Mouse (Mus musculus) natural killer cell, adult 2 months (primary cell): ENCODE data around the gene 9530003J23Rik.
"Not testable (repeated sequence)": the region's sequence is repeated elsewhere in the genome, so short reads cannot be mapped to it uniquely, and the experiment has no call there.

Experiments used
- DNase-seq, 2 experiments: peaks; one replicate each; pipeline ENCODE4 v3.0.0; 2022; ENCODE audit warnings: low spot score in 2 of 2

9530003J23Rik gene

DNA sequence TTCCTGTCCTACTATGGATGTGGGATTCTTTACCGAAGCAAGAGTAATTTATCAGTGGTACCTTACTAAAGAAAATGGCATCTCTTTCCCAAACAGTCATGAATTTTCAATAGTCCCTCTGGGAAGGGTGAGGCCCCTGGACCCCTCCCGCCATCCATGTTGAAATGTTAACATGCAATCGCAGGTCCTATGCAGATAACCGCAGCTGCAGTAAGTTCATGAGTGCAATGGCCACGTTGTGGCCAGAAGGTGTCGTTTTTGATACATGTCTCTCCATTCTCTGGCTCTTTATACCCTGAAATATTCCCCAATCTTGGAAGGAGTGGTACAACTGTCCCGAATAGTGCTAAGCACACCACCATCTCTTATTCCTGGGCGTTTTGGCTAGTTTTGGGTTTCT lies 13.4 kb downstream of the 9530003J23Rik start:
- no peak for DNase-seq

GRCm38 (mm10) chr10:117224102-117224990 lies 14.2 kb downstream of the 9530003J23Rik start, which contains the start of gene Yeats4:
Gene Yeats4, minus strand, starts transcription at chr10:117224507.
- DNase-seq, result peak; percentile 97

GRCm38 (mm10) chr10:117223758-117224101 lies 14.8 kb downstream of the 9530003J23Rik start:
- DNase-seq, result no peak

GRCm38 (mm10) chr10:117222821-117223220 lies 15.7 kb downstream of the 9530003J23Rik start:
- DNase-seq, result no peak

DNA sequence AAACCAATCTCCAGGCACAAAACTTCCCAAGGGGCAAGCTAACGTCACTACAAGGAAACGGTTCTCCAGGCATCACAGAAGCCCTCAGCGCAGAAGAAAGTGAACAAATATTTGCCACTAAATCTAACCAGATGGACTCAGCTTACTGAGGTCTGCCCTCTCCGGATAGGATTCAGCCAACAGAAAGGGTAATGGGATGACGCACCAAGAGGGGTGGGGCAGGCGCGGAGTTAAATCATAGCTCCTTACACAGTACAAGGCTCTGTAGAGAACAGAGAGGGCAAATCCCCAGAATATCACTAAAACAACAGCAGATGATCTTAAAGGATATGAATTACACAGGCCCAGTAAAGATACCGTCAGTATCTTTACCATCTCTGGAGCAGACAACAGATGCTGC lies 20.2 kb downstream of the 9530003J23Rik start:
- DNase-seq, result no peak

- DNase-seq, result no peak
These were observed 21.2 kb downstream of the 9530003J23Rik start for GRCm38 (mm10) chr10:117217246-117217840.

DNA sequence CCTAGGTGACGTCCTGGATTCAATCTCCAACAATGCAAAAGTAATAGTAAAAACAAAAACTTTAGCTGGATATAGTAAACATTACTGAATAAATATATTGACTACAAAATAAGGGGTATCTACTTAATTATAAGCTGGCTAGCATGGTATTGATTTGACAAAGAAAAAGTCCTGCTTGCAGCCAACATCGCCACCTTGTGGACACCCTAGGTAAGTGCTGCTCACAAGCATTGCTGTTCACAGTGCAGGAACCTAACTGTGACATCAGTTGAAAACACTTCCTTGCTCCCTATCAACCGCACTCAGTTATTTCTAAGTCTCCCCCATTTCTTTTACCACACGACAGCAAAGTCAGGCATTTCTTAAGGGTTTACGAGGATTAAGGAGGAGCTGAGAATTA lies 21.7 kb downstream of the 9530003J23Rik start:
- peak; percentile 39 to 75 for DNase-seq

DNA sequence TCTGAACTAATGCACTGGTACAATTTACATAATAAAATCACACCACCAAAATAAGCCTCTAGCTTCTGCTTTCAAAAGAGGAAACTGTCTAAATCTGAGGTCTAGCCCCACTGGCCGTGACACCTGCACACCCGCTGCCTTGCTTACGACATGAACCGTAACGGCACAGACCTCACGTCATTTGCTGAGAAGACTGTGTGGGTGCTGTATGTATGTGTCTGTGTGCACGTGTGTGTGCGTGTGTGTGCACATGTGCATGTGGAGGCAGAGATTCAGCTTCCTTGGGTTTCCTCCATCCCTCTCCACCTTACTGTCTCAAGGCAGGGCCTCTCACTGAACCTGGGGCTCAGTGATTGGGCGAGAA lies 22.4 kb downstream of the 9530003J23Rik start:
- peak in 1 of 2 experiments; percentile 81 for DNase-seq

GRCm38 (mm10) chr10:117215409-117216131 lies 22.9 kb downstream of the 9530003J23Rik start:
- peak in 1 of 2 experiments; percentile 59 for DNase-seq

DNA sequence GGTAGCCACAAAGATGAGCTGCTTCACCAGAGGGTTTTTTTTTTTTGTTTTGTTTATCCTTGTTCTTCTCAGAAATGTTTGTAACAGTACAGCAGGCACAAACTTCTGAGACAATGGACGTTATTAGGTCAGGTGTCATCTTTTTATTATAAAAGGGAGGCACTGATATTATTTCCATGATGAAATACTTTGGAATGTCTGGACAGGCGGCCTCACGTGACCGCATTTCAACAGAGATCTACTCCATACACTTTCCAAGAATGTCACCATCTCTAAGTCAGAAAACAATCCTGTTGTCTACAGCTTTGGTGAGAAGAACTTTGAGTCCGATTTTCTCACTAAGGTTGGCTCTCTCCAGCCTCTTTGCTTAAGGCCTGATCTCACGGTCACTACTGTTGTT lies 27.5 kb downstream of the 9530003J23Rik start:
- no peak for DNase-seq

DNA sequence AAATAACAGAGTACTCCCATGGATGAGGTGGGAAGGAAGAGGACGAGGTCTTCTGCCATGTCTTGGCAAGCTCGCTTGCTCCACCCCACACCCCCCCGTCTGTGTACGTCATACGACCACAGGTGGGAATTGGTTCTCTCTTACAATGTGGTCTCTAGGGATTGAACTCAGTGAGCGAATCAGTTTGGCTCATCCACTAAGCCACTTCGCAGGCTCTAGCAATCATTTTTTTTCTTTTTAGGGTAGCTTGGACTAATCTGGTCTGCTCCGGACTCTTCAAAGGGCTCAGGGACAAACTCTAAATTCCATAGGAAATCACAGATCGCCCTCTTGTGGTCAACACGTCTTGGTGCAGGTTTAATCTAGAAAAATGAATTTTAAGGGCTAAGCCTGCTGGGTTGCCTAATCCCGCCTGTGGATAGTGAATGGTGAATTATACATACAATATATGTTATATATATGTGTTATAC lies 29.0 kb downstream of the 9530003J23Rik start:
- peak; percentile 17 to 77 for DNase-seq

DNA sequence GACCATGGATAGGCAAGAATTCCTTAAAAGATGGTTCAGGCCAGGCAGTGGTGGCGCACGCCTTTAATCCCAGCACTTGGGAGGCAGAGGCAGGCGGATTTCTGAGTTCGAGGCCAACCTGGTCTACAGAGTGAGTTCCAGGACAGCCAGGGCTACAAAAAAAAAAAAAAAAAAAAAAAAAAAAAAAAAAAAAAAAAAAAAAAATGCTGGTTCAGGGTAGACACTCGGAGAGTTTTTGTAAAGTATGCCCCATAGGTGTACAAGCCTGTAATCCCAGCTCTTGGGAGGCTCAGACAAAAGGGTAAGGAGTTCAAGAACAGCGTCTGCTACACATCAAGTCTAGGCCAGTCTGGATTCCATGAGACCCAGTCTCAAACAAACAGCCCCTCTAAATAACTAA lies 29.7 kb downstream of the 9530003J23Rik start:
- DNase-seq, result not testable (repeated sequence)

DNA sequence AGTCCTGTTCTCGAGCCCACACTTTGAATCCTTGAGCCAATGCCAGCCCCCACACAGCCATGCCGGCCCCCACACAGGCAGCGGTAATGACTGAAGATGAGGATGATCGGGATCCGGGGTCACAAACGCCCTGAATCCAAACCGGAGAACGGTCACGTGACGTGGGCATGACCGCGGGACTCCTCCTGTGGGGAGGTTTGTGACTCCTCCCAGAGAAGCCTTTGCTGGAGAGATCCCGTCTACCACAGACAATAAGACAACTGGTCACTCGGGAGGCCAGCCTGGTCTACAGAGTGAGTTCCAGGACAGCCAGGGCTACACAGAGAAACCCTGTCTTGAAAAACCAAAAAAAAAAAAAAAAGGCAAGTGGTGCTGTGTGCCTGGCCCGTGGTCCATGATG lies 30.3 kb downstream of the 9530003J23Rik start:
- no peak for DNase-seq

DNA sequence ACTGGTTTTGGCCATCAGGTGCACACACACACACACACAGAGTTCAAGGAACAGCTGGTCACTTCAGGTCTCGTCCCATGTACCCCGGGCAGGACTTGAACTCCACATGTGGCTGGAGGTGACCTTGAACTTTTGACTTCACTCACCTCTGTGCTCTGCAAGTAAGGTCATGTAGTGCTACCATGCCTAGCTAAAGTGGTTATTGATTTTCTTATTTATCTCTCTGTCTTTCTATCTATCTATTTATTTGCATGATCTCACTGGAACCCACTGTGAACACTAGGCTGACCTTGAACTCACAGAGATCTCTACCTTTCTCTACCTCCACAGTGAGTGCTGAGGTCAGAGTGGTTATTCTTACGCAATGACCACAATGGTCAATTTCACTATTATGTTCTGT lies 32.4 kb downstream of the 9530003J23Rik start:
- DNase-seq, result no peak

DNA sequence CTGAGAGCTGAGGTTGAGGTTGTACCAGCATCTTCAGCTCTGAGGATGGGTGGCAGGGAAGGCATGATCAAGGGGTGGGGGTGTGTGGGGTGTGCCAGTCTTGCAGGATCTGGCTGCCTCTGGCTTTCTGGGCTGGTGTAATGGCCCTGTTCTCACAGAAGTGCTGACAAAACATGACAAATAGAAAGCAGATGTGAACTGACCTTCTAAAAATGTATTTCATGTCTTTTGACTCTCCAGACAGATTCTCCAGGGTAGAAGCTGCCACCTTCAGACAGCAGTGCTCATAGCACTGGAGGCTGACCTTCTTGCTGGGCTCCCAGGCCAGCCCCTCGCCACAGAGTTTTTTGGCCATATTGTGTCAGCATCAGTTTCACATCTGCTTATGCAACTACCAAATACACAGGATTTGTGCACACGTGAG lies 34.9 kb downstream of the 9530003J23Rik start:
- no peak for DNase-seq

GRCm38 (mm10) chr10:117202981-117203557 lies 35.4 kb downstream of the 9530003J23Rik start:
- no peak for DNase-seq

DNA sequence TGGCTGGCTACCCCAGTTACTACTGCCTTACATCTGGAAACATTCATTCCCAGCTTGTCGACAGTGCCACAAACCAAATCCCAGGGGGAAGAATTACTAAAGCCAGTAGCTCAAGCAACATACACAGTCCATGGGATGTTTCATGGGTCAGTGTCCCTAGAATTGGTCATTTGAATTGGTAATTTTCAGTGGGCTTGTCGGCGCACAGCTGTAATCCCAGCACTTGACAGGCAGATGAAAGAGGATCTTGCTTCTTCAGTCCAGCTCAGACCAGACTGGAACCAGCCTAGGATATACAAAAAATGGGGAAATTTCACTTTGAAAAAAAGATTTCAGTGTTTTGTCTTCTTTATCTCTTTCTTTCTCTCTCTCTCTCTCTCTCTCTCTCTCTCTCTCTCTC lies 38.8 kb downstream of the 9530003J23Rik start:
- DNase-seq, result no peak

- no peak for DNase-seq
These were observed 41.8 kb downstream of the 9530003J23Rik start for GRCm38 (mm10) chr10:117196696-117197095.

DNA sequence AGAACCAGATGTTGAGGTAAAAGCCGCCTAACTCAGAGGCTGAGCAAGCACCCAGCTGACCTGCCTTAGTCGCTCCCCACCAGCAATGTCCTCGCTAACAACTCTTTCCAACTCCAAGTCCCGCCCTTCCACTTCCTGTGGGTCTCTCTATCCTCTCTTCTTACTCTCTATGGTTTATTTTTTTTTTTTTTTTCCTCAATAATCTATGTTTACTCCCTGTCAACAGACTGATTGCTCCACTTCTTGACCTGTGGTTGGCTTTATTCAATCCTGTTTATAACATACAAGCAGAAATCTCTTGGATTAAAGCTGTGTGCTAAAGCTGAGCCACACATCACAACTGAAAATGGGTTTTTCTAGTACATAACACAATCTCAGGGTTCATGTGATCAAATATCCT lies 42.8 kb downstream of the 9530003J23Rik start:
- DNase-seq, result no peak

GRCm38 (mm10) chr10:117195005-117195404 lies 43.5 kb downstream of the 9530003J23Rik start:
- no peak for DNase-seq

DNA sequence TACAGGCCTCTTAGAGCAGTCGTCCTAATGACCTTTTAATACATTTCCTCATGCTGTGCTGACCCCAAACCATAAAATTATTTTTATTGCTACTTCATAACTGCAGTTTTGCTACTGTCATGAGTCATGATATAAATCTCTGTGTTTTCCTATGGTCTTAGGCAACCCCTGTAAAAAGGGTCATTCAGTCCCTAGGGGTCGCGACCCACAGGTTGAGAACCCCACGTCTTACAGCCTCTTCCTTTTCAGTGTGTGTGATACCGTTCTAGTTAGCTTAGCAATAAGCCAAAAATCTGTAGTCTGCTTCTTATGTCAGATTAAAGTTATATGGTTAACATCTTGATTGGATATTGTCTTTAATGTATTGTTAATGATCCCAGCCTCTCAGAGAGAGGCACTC lies 45.1 kb downstream of the 9530003J23Rik start:
- no peak for DNase-seq
